Mouse (Mus musculus) layer of hippocampus, adult 2 months (tissue): ENCODE results near the gene Pcdh19. TPM values are rescaled to one million over a fixed set of nuclear protein-coding genes. Genes with fewer than 3 reads are reported as not detected.
"Not testable (repeated sequence)": the region's sequence is repeated elsewhere in the genome, so short reads cannot be mapped to it uniquely, and the experiment has no call there.

Source experiments
- DNase-seq, 2 experiments: peaks; one replicate each; pipeline ENCODE4 v3.0.0; 2022; ENCODE audit warnings: low spot score in 2 of 2
- H3K27ac ChIP-seq: fragments of 200-600 bp; 2 replicates; pipeline ENCODE4 v1.8.1; 2022
- H3K4me3 ChIP-seq: fragments of 200-600 bp; 2 replicates; pipeline ENCODE4 v1.8.1; 2022; ENCODE audit warnings: mild to moderate bottlenecking
- CTCF ChIP-seq: fragments of 200-600 bp; conservative IDR thresholded peaks from 2 replicates; pipeline ENCODE4 v1.8.1; 2022; ENCODE audit warnings: antibody characterized with exemption, mild to moderate bottlenecking, moderate library complexity
- long read RNA-seq, 2 experiments: library from polyadenylated mRNA; stranded (forward); transcript quantifications; one replicate each; pipeline ENCODE4 v2.0.0; 2021; ENCODE audit warnings: borderline mapping rate in 2 of 2
- total RNA-seq, 2 experiments: library from RNA; stranded (reverse); gene quantifications; 2 replicates each; pipeline ENCODE4 v1.2.3; 2021

Gene Pcdh19
- 10 to 100 TPM; 67.1 to 80.2 TPM for total RNA-seq
- long read RNA-seq, experiment 1, full-length matches to known transcripts = 24 of 48 reads
- long read RNA-seq, experiment 1, partial matches to known transcripts = 2 of 48 reads
- long read RNA-seq, experiment 1, other reads (novel, unspliced or antisense) = 22 of 48 reads
- long read RNA-seq, experiment 2, full-length matches to known transcripts = 41 of 79 reads
- long read RNA-seq, experiment 2, partial matches to known transcripts = 2 of 79 reads
- long read RNA-seq, experiment 2, other reads (novel, unspliced or antisense) = 36 of 79 reads

DNA sequence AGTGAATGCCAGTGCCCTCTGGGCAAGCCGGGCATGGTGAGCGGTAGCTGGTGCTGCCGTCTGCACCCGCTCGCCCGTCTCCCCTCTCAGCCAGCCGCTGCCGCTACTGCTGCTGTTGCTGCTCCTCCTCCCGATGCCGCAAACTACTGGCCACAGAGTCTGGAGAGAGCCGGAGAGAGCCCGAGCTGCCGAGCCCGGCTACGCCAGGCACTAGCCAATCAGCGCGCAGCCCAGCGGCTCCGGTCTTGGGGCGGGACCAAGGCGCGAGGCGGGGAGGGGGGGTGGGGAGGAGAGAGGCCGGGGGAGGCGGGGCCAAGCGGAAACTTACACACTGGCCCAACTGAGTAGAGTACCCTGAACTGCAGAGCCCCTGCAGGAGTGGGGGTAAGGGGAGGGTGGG is at the start of gene Pcdh19:
Gene Pcdh19, minus strand, starts transcription at position 148 of the 400 bp plus-strand sequence.
- Histone ChIP-seq H3K4me3 (peak within 1 kb of the TSS; percentile 71), H3K27ac (peak within 1 kb of the TSS; percentile 86)
- TF ChIP-seq CTCF = no peak
- DNase-seq = peak; percentile 76 to 81

DNA sequence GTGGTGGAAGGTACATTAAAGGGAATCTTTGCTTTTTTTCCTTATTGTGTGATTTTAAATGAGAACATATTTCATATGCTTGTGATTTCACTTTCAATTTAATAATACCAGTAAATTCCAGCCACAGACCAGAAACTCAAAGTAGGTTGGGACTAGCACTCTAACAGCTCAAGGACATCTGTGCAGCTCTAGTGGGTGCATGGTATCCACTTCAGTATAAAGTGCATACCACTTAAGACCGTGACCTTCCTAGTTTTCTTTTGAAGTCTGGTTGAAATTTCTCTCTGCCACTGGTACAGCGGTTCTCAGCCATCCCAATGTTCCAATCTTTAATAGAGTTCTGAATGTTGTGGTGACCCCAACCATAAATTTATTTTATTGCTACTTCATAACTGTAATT is 47.1 kb upstream of the Pcdh19 start:
- Histone ChIP-seq H3K4me3 (no peak overlapping the region), H3K27ac (no peak overlapping the region)
- DNase-seq = no peak
- no peak for TF ChIP-seq CTCF

DNA sequence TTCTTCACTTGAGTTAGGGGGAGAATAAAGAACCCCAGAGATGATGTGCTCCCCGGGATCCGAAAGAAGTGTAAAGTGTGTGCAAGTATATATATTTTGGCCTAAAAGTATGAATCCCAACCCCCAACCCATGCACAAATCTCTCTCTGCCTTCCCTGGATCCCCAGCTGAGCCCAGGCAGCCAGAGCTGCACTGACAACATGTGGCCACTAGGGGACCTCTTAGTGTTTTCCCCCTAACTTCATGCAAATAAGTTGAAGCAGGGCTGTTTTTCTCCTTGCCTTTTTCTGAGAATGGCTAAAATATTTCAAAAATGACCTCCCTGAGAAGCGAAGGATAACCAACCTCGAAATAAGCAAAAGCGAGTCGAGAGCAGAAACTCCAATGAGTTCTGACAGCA is 46.2 kb upstream of the Pcdh19 start:
- Histone ChIP-seq H3K4me3 (no peak overlapping the region), H3K27ac (no peak overlapping the region)
- no peak for DNase-seq
- peak; percentile 82 for TF ChIP-seq CTCF

GRCm38 (mm10) chrX:133721517-133721916 is 32.7 kb upstream of the Pcdh19 start:
- Histone ChIP-seq H3K27ac (no peak overlapping the region), H3K4me3 (no peak overlapping the region)
- DNase-seq = no peak
- TF ChIP-seq CTCF = no peak

DNA sequence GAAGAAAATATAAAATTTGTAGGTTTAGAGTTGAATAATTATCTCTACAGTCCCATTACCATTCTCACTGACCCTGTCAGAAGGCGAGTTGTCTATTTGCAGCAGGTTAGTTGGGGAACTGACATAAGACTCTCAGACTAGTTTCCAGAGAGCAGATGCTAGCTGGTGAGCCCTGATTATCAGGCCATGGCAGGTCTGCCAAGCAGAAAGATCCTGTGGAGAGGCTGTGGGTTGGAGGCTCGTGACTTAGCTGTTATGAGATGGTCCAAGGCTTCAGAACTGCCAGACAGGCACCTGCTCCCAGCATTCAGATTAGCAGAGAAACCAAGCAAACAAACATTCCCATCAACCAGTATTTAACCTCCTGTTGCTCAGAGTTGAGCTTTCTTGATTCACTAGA is 21.8 kb upstream of the Pcdh19 start:
- TF ChIP-seq CTCF = no peak
- H3K27ac ChIP-seq = no peak overlapping the region
- H3K4me3 ChIP-seq = no peak overlapping the region
- no peak for DNase-seq

DNA sequence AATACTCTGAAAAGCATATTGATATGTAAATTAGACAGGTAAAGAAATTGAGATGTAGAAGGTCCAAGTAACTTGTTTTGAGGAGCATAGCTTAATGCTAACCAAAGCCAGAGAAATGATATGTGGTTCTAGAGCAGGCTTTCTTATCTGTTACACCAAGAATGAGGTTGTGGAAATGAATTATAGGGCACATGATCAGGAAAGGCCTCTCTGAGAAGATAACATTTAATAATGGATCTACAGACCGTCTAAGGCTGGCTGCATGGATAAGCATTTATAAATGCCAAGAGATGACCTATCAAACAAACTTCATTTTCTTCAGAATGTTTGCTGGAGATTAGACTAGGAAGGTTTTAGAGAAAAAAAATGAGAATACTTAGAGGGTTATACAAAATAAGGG is 14.1 kb upstream of the Pcdh19 start:
- no peak overlapping the region for H3K27ac ChIP-seq
- TF ChIP-seq CTCF = no peak
- no peak for DNase-seq
- H3K4me3 ChIP-seq = no peak overlapping the region

GRCm38 (mm10) chrX:133697871-133698270 is 9.1 kb upstream of the Pcdh19 start:
- DNase-seq, H3K4me3 ChIP-seq, H3K27ac ChIP-seq: not testable (repeated sequence)

GRCm38 (mm10) chrX:133696461-133696860 is 7.7 kb upstream of the Pcdh19 start:
- H3K4me3 ChIP-seq = no peak overlapping the region
- H3K27ac ChIP-seq = no peak overlapping the region
- no peak for DNase-seq
- no peak for TF ChIP-seq CTCF

DNA sequence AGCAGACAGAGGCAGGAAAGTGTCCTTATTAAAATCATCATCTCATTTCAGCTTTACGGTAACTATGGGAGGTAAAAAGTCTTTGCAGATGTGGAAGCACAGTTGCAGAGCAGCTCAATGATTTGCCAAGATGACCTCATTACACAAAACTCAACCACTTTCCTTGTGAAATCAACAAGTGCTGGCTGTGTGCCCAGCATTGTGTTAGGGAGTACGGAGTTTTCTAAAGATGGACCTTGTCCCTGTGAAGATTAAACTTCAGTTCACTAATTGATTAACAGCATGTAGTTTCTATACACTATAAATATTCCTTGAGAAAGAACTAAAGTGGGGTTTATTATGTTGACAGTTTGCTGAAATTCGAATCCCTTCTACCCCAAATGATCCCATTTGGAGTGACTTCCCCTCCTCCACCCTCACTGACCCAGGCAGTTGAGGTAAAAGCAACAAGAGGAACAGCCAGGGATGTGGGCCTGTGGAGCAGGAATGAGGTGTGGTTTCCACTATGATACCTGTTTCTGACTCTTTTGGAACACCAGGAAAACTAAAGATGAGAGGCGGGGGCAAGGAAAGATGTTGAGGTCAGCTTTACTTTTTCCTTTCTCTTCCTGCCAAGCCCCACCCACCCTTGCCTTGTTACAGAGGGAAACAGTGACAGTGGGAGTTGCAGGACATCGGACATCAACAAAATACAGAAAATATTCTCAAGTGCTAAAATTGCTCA is 4.4 kb upstream of the Pcdh19 start:
- no peak for TF ChIP-seq CTCF
- DNase-seq = no peak
- Histone ChIP-seq H3K4me3 (no peak overlapping the region), H3K27ac (no peak overlapping the region)

DNA sequence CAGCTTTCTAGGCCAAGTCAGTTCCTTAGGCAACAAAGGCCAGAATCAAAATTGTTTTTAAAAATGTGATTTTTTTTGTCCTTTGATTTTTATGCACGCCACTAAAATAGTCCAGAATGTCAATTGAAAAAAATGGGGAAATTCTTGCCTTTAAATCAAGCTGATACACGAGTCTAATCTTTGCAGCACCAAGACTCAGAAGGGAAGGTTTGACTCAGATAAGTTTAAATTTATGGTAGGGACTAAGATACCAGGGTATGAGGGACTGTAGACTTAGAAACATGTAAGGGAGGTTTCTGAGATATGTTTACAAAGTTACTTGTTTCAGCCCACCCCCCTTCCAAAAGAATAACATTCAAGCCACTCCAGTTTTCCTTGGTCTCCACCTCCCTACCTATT is 3.6 kb upstream of the Pcdh19 start:
- Histone ChIP-seq H3K4me3 (no peak overlapping the region), H3K27ac (no peak overlapping the region; the same call in 1 of the 2 replicates)
- DNase-seq = no peak
- no peak for TF ChIP-seq CTCF

GRCm38 (mm10) chrX:133691581-133692391 is 3.0 kb upstream of the Pcdh19 start:
- Histone ChIP-seq H3K4me3 (peak overlapping the region; percentile 51), H3K27ac (peak overlapping the region; percentile 82)
- TF ChIP-seq CTCF = peak; percentile 85
- DNase-seq = peak; percentile 63 to 71

DNA sequence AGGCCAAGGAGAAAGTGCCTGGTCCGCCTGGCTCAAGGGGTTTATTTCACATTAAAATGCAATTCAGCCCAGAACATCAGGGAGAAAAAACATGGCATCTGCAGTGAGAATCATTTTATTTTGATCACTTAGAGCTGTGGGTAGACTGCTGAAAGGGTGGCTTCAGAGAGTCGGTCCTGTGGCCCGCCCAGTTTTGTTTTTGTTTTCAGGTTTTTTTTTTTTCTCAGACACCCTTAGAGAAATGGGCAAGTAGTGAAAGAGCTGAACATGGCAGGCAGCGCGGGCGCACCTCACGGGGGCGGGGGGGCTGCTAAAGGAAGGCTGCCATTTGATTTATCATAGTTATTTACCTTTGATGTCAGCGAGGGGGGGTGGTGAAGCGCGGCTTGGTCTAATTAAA is 2.0 kb upstream of the Pcdh19 start:
- no peak for DNase-seq
- Histone ChIP-seq H3K27ac (peak overlapping the region; percentile 82), H3K4me3 (peak overlapping the region; percentile 51)
- no peak for TF ChIP-seq CTCF

DNA sequence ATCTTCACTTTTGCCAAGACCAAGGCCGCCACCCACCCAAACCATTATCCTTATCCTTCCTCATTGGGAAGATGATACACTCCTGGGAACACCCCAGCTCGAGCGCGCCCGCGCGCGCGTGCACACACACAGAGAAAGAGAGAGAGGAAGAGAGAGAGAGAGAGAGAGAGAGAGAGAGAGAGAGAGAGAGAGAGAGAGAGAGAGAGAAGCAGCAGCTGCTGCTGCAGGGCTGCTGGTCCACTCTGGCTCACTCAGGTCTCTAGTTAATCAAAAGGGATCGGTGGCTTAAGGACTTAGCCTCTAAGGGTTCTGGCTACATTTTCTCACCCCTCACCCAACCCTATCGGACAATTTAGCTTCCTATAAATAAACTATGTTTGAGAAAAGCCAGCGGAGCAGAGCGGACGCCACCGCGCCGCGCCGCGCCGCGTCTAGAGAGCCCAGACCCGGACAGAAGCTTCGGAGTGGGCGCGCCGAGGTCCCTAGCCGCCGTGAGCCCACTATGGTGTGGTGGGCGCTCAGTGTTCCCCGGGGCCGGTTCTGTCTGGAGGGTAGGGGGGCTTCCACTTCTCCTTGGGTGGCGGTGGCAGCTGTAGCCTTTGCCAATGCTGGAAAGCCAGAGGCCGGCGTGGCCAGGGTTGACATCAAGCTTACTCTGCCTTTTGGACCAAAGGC is 926 bp upstream of the Pcdh19 start:
- no peak for DNase-seq
- TF ChIP-seq CTCF = no peak
- peak overlapping the region; percentile 71 for H3K4me3 ChIP-seq
- H3K27ac ChIP-seq = peak overlapping the region; percentile 82
